Comparison of ENCODE assay signal across 9 mouse cellular contexts in the genomic region with DNA sequence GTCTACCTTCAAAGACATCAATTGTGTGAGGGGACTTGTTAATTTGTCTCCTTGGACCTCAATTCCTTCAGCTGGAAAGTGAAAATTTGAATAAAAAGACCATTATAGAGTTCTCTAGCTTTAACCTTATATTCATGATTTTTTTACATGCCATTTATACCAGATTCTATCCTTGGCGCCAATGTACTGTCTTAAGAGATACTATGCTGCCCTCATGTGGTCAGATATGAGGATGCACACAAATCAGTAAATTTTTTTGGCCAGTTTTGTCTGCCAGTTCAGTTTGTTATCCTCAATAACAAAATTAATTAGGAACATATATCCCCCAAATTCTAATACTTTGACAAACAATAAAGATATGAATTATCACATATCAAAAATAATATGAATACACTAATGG. TPM values are rescaled to one million over a fixed set of nuclear protein-coding genes. Genes with fewer than 3 reads are reported as not detected.
DNase-seq lines count a peak whose midpoint lies in the region; ATAC-seq and TF ChIP-seq lines count a peak whose summit lies in the region.
"Had no signal": no experiment of that assay in that cellular context is flagged by ENCODE, and none has a peak within 500 bp of the region (broad histone marks: within the 10 kb centered on the region; RNA-seq: fewer than 3 reads in every experiment).

No protein-coding gene starts in this region.

- no peak overlapping the region for H3K27ac ChIP-seq in kidney, embryonic 16.5 days (ENCODE audit: low read length)
- H3K27ac ChIP-seq in forebrain, embryonic 15.5 days (replicated peaks) = no peak overlapping the region
- H3K27ac ChIP-seq: limb, embryonic 12.5 days had no signal

- H3K27me3 ChIP-seq in kidney, embryonic 16.5 days (ENCODE audit: insufficient read depth, low read length) = no peaks in the 10 kb centered on the region
- no peaks in the 10 kb centered on the region for H3K27me3 ChIP-seq in E14TG2a.4 (ENCODE audit: insufficient read depth, low read length)
- no peaks in the 10 kb centered on the region for H3K27me3 ChIP-seq in forebrain, embryonic 15.5 days
- H3K27me3 ChIP-seq: limb, embryonic 12.5 days had no signal

- H3K9me3 ChIP-seq in kidney, embryonic 16.5 days (ENCODE audit: low read length) = no peaks in the 10 kb centered on the region
- H3K9me3 ChIP-seq in E14TG2a.4 (ENCODE audit: low read length) = no peaks in the 10 kb centered on the region
- H3K9me3 ChIP-seq in forebrain, embryonic 15.5 days = no peaks in the 10 kb centered on the region
- H3K9me3 ChIP-seq: limb, embryonic 12.5 days had no signal

- H3K4me3 ChIP-seq in kidney, embryonic 16.5 days (ENCODE audit: low read length) = no peak overlapping the region
- no peak overlapping the region for H3K4me3 ChIP-seq in E14TG2a.4 (replicated peaks; ENCODE audit: low read length)
- H3K4me3 ChIP-seq in forebrain, embryonic 15.5 days = no peak overlapping the region
- H3K4me3 ChIP-seq: limb, embryonic 12.5 days had no signal

- no peaks in the 10 kb centered on the region for H3K36me3 ChIP-seq in kidney, embryonic 16.5 days (ENCODE audit: insufficient read depth, low read length)
- H3K36me3 ChIP-seq in E14TG2a.4 (ENCODE audit: insufficient read depth, low read length) = no peaks in the 10 kb centered on the region
- no peaks in the 10 kb centered on the region for H3K36me3 ChIP-seq in forebrain, embryonic 15.5 days
- H3K36me3 ChIP-seq: limb, embryonic 12.5 days had no signal

- TF ChIP-seq CTCF in E14TG2a.4 (conservative IDR thresholded peaks at IDR 0.05; ENCODE audit: low read length) = peak; percentile 49

- DNase-seq in kidney, adult 11 months = peak; percentile 22
- peak; percentile 38 for DNase-seq in c-Kit-positive CD71-negative TER-119-negative erythroid progenitor cells, embryonic 14.5 days (ENCODE audit: low read depth)
- peak; percentile 55 to 65 for DNase-seq in left cerebral cortex, adult 18-20 months (ENCODE audit: low spot score in 2 of 2)
- DNase-seq in retina, postnatal 1 day = peak; percentile 76
- DNase-seq in urinary bladder, adult 2 months (ENCODE audit: low spot score) = no peak

- no peak for ATAC-seq in kidney, embryonic 16.5 days (ENCODE audit: low FRiP score, low TSS enrichment)
- 0 out of 2 replicates have a peak, but pooled peaks have one; percentile 41 for ATAC-seq in forebrain, embryonic 15.5 days (replicated peaks)

- no peak overlapping the region for H3K4me2 ChIP-seq in kidney, embryonic 16.5 days (replicated peaks; ENCODE audit: low read depth, low read length)
- H3K4me2 ChIP-seq in forebrain, embryonic 15.5 days (replicated peaks) = no peak overlapping the region
- H3K4me2 ChIP-seq: limb, embryonic 12.5 days had no signal

- no peak overlapping the region for H3K9ac ChIP-seq in kidney, embryonic 16.5 days (replicated peaks; ENCODE audit: low read length)
- no peak overlapping the region for H3K9ac ChIP-seq in forebrain, embryonic 15.5 days (replicated peaks)
- H3K9ac ChIP-seq: limb, embryonic 12.5 days had no signal

- 0% methylated on average over 1 of the region's 1 CpGs for WGBS in kidney, embryonic 16.5 days
- 2% methylated on average over 1 of the region's 1 CpGs for WGBS in forebrain, embryonic 15.5 days

- H3K4me1 ChIP-seq in kidney, embryonic 16.5 days (ENCODE audit: insufficient read depth, low read length) = peaks cover 6% of the 10 kb centered on the region; the same call in 1 of the 2 replicates
- no peaks in the 10 kb centered on the region for H3K4me1 ChIP-seq in E14TG2a.4 (replicated peaks; ENCODE audit: low read depth, low read length)
- H3K4me1 ChIP-seq in forebrain, embryonic 15.5 days = peaks cover 24% of the 10 kb centered on the region

RNA-seq across cellular contexts. Expression of a gene that starts 7.5 kb away (rescaled TPM):
- polyA plus RNA-seq in kidney, embryonic 16.5 days (2015; fragmentation: Nextera tagmentation; extraction: Ambion mirVana) = 17.5 and 19.2 TPM in 2 replicates
- polyA plus RNA-seq in forebrain, embryonic 15.5 days (2015; fragmentation: Nextera tagmentation; extraction: Ambion mirVana) = 8.3 and 8.7 TPM in 2 replicates
- total RNA-seq in left cerebral cortex, adult 18-20 months (2021) = 10 to 100 TPM; 16.0 to 16.4 TPM
- polyA plus RNA-seq in urinary bladder, adult 2 months (2012; rRNA removed) = 29.9 and 34.2 TPM in 2 replicates

RNA-seq across cellular contexts. Expression of a gene that starts 51.1 kb away (rescaled TPM):
- 0.07 and 0.19 TPM in 2 replicates for polyA plus RNA-seq in kidney, embryonic 16.5 days (2015; fragmentation: Nextera tagmentation; extraction: Ambion mirVana)
- polyA plus RNA-seq in forebrain, embryonic 15.5 days (2015; fragmentation: Nextera tagmentation; extraction: Ambion mirVana) = 1.2 and 2.0 TPM in 2 replicates
- total RNA-seq in left cerebral cortex, adult 18-20 months (2021) = 1 to 10 TPM; 1.0 to 1.2 TPM
- polyA plus RNA-seq in urinary bladder, adult 2 months (2012; rRNA removed) = 0.04 and 0.40 TPM in 2 replicates

RNA-seq across cellular contexts. Expression of a gene that starts 57.2 kb away (rescaled TPM):
- 0.12 TPM in 1 of 2 replicates, not detected in the other for polyA plus RNA-seq in kidney, embryonic 16.5 days (2015; fragmentation: Nextera tagmentation; extraction: Ambion mirVana)
- polyA plus RNA-seq in forebrain, embryonic 15.5 days (2015; fragmentation: Nextera tagmentation; extraction: Ambion mirVana) = not detected in 2 replicates
- total RNA-seq in left cerebral cortex, adult 18-20 months (2021) = not detected
- not detected in 2 replicates for polyA plus RNA-seq in urinary bladder, adult 2 months (2012; rRNA removed)
- polyA plus RNA-seq: limb, embryonic 12.5 days had no signal
